Mouse (Mus musculus) cerebellum, adult 11-12 months (tissue): ENCODE measurements at regions not wholly inside any gene's neighbourhood (a gene's known extent, or its start where the extent isn't known, plus 50 kb on each side); places are given as distances from the start of the nearest gene placed in this dataset.

Experiments used
- DNase-seq: peaks from one replicate; pipeline ENCODE4 v3.0.0; 2022

GRCm38 (mm10) chr6:31995977-31996376 is 54.1 kb upstream of the 1700012A03Rik start:
- no peak for DNase-seq

DNA sequence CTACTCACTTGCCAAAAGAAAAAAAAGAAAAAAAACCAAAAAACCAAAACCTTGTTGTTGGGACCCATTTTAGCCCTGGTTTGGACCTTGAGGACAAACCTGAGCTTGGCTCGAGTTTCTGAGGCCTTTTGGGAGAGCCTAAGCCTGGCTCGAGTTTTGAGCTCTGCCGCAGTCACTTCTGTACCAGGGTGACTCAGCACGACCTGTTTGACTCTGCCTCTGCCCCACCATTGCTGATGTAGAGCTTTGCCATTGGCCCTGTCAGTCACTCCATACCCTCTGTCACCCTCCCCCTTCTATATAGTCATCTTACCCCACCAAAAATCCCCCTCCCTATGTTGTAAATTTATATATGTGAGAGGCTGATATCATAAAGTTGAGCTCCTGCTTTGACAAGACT is 54.8 kb upstream of the 1700012A03Rik start:
- no peak for DNase-seq

- DNase-seq, result no peak
Measured at GRCm38 (mm10) chr6:31985698-31986097, 64.3 kb upstream of the 1700012A03Rik start.

- DNase-seq, result no peak
Measured at GRCm38 (mm10) chr6:31976705-31977104, 73.3 kb upstream of the 1700012A03Rik start.

DNA sequence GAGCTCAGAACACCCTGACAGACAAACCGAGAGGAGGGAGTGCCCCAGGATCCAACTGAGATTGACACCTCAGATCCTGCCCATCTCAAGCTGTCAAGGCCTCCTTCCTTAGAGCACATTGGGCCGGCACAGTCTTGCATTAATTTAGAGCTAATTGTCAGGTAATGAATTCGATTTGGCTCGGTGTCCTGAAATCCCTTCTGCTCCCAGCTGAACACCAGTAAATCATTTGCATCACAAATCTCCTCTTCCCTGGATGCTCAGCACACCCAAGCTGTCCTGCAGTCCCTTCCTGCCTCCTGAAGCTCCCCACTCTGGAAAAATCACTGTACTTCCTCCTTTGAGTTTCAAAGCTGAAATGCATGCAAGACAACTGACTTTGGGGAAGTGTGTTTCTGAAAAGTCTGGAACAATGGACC is 102.0 kb upstream of the 1700012A03Rik start:
- no peak for DNase-seq

- no peak for DNase-seq
Measured at GRCm38 (mm10) chr6:31946572-31946971, 103.5 kb upstream of the 1700012A03Rik start.

- no peak for DNase-seq
Measured at GRCm38 (mm10) chr6:31945347-31945746, 104.7 kb upstream of the 1700012A03Rik start.

DNA sequence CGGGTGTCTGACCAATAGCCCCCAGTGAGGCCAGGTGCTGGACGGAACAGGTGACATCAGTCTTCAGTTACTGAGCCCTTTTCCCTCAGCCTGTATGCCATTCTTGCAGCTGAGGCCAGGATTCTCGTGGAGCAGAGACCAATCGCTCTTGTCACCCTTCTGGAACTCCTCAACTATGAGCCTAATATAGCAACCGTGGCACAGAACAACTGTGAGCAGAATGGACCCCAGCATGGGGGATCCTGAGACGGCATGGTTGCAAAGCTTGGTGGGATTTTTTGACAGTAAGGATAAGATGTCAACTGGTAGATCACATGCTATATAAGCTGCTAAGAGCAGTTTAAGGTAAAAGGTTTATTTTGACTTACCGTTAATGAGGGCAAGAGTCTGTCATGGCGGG is 105.5 kb upstream of the 1700012A03Rik start:
- no peak for DNase-seq

GRCm38 (mm10) chr6:31942696-31943095 is 107.3 kb upstream of the 1700012A03Rik start:
- no peak for DNase-seq

DNA sequence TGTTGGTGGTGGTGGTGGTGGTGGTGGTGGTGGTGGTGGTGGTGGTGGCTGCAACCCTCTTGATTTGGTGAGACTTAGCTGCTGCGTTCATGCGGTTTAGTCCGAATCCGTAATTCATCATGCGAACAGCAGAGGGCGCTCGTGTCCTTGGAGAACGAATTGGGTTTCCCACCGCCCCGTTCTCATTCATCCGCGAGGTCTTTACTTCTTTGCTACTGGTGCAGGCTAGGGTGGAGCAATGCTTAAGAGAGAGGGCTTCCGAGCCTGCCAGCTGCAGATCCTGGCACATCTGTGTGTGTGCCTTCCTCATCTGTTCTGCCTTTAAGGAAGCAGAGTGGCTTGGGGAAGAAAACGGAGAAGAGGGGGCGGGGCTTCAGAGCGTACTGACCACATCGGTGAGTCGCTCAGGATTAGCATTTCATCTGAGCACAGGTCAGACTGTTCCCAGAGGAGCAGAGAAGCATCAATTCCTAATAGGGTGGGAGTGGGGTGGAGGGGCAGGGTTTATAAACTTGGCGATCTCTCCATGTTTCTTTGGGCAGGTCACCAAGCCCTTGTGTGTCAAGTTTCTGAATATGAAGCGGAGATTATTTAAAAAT is 111.7 kb upstream of the 1700012A03Rik start:
- peak; percentile 62 for DNase-seq

- DNase-seq, result no peak
Measured at GRCm38 (mm10) chr6:31937146-31937545, 112.9 kb upstream of the 1700012A03Rik start.

DNA sequence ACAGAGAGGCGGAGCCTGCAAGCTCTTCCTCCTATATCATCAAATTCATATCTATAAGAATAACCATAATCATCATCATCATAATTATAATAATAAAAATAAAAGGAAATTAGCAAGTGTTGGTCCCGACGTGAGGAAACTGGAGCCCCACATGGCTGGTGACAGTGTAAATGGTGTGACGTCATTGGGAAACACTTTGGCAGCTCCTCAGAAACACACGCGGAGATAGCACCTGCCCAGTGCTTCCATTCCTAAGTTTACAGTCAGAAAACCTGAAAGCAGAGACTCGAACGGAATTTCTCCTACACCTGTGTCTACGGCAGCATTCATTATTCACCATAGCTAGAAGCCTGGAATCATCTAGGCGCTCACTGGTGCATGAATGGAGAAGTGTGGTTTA is 115.2 kb upstream of the 1700012A03Rik start:
- no peak for DNase-seq

- no peak for DNase-seq
Measured at GRCm38 (mm10) chr6:31933956-31934355, 116.1 kb upstream of the 1700012A03Rik start.

DNA sequence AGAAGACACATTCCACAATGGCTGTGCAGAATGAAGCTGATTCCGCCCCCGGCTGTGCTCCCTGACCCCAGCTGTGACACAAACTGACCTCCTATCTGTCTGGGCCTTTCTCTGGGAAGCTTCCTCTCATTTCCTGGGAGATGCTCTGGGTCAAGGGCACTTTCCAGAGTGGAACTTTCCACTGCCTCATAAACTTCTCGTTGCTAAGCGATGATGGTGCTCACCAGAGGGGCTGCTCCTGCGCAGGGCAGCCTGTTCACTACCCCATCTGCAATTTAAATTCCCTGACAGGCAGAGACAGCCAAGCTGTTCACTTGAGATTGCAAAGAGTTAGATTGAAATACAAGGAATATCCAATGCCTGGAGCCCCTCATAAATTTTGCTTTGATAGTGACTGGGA is 116.7 kb upstream of the 1700012A03Rik start:
- no peak for DNase-seq

- DNase-seq, result no peak
Measured at GRCm38 (mm10) chr6:31931116-31931515, 118.9 kb upstream of the 1700012A03Rik start.

DNA sequence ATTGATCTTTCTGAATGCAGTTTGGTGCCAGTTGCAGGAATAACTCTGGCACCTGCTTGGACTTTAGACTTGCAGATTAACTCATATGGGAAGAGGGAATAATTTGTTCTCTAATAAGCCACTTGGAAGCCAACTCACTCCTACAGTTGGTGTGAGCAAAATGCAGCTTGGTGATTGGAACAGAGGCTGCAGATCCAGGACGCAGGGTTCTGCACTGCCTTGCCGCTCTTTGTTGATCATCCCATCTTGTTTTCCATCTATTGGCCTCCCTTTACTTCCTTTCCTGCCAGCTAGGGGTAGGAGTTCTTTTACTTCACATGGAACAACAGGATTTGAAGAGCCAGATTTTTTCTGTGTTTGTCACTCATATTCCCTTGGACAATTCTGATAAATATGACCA is 120.9 kb upstream of the 1700012A03Rik start:
- DNase-seq, result no peak

GRCm38 (mm10) chr6:31927181-31927580 is 122.9 kb upstream of the 1700012A03Rik start:
- DNase-seq, result peak; percentile 46

- no peak for DNase-seq
Measured at GRCm38 (mm10) chr6:31924669-31925046, 125.4 kb upstream of the 1700012A03Rik start.

GRCm38 (mm10) chr6:31923951-31924668 is 125.9 kb upstream of the 1700012A03Rik start:
- DNase-seq, result no peak

GRCm38 (mm10) chr6:31921561-31922152 is 128.4 kb upstream of the 1700012A03Rik start:
- no peak for DNase-seq

DNA sequence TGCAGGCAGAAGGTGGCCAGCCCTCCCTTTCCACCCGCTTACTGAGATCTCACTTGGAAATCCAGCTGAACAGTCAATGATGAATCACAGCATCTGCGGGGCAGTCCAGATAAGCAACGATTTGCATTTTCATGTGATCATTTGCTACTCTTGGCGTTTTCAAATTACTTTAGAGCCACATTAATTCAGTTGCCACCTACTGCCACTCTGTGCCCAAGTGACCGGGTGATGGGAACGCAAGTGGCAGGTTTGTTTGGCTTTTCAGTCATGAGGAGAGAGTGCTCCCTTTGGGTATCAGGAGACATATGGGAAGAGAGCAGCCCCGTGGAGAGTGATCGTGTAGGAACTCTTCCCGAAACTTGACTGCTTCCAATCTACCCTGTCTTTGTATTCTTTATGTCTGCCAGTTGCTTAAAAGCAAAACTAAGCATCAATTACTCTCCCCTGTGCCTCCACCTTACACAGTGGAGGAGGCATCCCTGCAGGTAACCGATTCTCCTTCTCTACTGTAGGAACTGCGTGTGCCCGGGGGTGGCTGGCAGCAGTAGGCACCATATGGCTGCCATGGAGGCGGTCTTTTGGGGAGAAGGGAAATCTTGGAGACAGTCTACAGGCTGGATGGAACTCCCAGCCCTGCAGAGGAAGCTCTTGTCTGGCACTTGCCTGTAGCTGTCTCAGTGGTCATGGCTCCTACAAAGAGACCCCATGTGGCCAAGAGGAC is 132.5 kb upstream of the 1700012A03Rik start:
- DNase-seq, result peak; percentile 79

DNA sequence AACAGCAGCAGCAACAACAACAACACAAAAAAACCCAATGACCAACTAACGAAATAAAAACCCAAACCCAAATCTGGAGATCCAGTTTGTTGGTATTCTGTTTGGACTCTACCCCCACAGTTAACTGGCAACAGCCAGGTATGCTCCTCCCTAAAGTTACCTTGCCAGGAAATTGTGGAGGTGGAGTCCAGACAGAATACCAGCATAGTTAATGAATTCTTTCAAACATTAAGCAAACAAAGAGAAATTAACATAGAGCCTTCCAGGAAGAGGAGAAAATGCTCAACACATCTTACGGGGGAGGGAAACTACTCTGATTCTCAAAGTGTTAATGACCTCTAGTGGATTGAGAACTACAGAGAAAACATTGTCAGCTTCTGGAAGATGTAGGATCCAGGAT is 148.3 kb upstream of the 1700012A03Rik start:
- no peak for DNase-seq

- peak; percentile 11 for DNase-seq
Measured at GRCm38 (mm10) chr6:31899055-31899454, 151.0 kb upstream of the 1700012A03Rik start.

- DNase-seq, result no peak
Measured at GRCm38 (mm10) chr6:31898609-31899008, 151.4 kb upstream of the 1700012A03Rik start.
